Mouse (Mus musculus) lung, adult 2 months (tissue): Measurements from ENCODE around the gene Fuca1.

Source experiments
- CTCF ChIP-seq: fragments of 200-500 bp; IDR thresholded peaks from 2 replicates; pipeline ENCODE4 v1.5.1; 2011; ENCODE audit warnings: mild to moderate bottlenecking, low read length, control low read depth; ENCODE audit not compliant: insufficient read depth
- POLR2A ChIP-seq: fragments of 200-500 bp; IDR thresholded peaks from 2 replicates; pipeline ENCODE4 v1.6.1; 2011; ENCODE audit warnings: low read depth, mild to moderate bottlenecking, control low read depth, low read length, borderline replicate concordance; ENCODE audit errors: extremely low read depth

- no peak for TF ChIP-seq CTCF
- no peak for TF ChIP-seq POLR2A
Observed at GRCm38 (mm10) chr4:135912164-135912563, 8.4 kb upstream of the Fuca1 start.
